Mouse (Mus musculus): Measurements from ENCODE around the gene Adrb1.

DNA sequence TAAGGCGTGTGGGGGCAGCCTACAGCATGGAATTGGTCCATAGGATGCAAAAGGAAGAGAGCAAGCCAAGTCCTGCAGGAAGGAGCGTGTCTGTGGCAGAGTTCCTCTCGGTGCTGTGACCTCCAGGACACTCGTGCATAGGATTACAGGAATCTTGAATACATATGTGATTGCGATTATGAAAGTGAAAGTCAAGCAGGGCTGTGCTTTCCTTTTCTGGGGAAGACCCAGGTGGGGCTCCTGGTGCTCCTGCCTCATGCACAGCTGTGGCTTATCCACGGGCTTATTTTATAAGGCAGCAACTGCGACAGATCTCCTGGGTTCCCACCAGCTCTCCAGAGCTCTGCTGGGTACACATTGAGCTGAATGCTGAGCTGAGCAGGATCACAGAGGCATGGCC lies 39.2 kb upstream of the Adrb1 start:
- TF ChIP-seq POLR2A (IDR thresholded peaks at IDR 0.05; ENCODE audit: borderline replicate concordance, control insufficient read depth, low read depth, low read length), result no peak
- TF ChIP-seq CTCF (IDR thresholded peaks at IDR 0.05; ENCODE audit: control insufficient read depth, insufficient read depth, low read length), result no peak

All from bone marrow, adult 2 months (tissue).